Mouse (Mus musculus) myocyte (in vitro differentiated cells): ENCODE data around the gene Kbtbd13.

ENCODE experiments used
- MYOG ChIP-seq, 3 experiments: IDR thresholded peaks; one replicate each; pipeline ENCODE4 v1.6.1; 2011; ENCODE audit warnings: control low read depth in 2 of 3, low read depth in 2 of 3, mild to moderate bottlenecking in 2 of 3; ENCODE audit not compliant: insufficient read length in 2 of 3, control insufficient read depth in 1 of 3, insufficient read depth in 1 of 3
- POLR2A ChIP-seq: IDR thresholded peaks from one replicate; pipeline ENCODE4 v1.6.1; 2011; ENCODE audit warnings: low read depth, mild to moderate bottlenecking, control low read depth, moderate library complexity; ENCODE audit not compliant: insufficient read length
- POLR2AphosphoS2 ChIP-seq: IDR thresholded peaks from one replicate; pipeline ENCODE4 v1.6.1; 2011; ENCODE audit warnings: low read depth, control low read depth; ENCODE audit not compliant: insufficient read length
- REST ChIP-seq: IDR thresholded peaks from one replicate; pipeline ENCODE4 v1.6.1; 2011; ENCODE audit warnings: mild to moderate bottlenecking, control low read depth, moderate library complexity; ENCODE audit not compliant: insufficient read depth, insufficient read length

DNA sequence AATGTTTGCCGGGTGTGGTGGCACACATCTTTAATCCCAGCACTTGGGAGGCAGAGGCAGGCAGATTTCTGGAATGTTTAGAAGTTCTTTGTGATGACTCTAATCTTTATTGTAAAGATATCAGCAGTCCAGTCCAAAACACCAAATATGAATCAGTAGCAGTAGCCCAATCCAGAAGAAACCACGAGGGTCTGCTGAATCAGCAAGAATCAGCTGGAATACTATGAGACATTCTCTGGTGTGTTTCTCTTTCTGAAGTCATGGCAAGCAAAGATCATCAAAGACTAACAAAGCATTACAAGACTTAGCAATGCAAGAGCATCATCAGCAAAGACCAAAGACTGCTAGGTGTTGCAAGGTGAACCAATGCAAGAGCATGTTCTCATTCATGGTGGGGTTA, 51.0 kb downstream of the Kbtbd13 start:
- no peak for TF ChIP-seq POLR2AphosphoS2
- TF ChIP-seq POLR2A: no peak
- TF ChIP-seq MYOG (IDR thresholded peaks at IDR 0.05; ENCODE audit: control insufficient read depth in 1 of 3, insufficient read depth in 1 of 3, insufficient read length in 2 of 3, low read depth in 2 of 3): no peak
- no peak for TF ChIP-seq REST
